Mouse (Mus musculus): ENCODE results near the gene Cxcl1.
A peak's percentile ranks its signal among the peaks of the same experiment; 100 is the strongest.

Cxcl1 gene

DNA sequence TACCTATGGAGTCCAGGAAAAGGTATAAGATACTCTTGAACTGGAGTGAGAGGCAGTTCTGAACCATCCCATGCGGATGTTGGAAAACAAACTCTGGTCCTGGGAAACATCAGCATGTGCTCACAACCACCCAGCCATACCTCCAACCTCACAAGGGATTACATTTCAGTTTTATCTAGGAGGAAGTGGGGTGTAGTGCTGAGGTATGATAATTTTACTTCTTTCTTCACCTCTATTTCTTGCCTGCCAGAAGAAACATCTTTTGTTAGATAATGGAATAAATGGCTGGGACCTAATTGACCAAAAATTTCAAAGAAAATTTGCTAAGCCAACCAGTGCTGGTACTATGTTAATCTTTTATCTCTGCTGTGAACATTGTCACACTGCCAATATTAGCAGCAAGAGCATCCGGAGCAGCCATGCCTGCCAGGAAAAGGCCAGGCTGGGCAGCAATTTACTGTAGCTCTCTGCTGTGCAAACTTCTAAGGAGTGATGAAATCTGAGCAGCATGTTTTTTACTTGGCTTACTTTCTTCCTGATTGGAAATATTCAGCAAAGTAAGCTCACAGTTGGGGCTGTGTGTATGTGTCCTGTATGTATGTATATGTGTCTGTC lies 6.3 kb upstream of the Cxcl1 start:
- DNase-seq (ENCODE audit: extremely low read depth, low read depth, low spot score), result no peak

DNA sequence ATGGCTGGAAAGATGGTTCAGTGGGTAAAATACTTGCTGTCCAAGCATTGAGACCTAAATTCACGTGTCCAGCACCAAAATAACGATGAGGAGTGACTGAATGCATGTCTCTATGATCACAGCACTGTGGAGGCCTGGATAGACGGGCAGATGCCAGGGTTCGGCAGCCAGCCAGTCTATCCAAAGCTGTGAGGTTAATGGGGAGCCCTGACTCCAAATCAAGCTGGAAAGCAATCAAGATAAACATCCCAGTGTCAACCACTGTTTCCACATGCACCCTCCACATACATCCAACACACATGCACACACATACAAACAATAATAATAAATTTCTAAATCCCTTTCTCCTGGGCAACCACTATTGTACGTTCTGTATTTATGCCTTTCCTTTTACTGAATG lies 2.4 kb upstream of the Cxcl1 start:
- no peak for DNase-seq (ENCODE audit: extremely low read depth, low read depth, low spot score)

DNA sequence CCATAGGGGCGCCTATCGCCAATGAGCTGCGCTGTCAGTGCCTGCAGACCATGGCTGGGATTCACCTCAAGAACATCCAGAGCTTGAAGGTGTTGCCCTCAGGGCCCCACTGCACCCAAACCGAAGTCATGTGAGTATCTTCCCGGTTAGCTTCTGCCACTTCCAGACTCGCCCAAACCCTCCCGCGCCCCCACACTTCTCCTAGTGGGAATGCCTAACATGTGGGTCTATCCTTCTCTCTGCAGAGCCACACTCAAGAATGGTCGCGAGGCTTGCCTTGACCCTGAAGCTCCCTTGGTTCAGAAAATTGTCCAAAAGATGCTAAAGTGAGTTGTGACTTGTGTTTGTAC lies 398 bp downstream of the Cxcl1 start:
- DNase-seq (ENCODE audit: extremely low read depth, low read depth, low spot score), result no peak

DNA sequence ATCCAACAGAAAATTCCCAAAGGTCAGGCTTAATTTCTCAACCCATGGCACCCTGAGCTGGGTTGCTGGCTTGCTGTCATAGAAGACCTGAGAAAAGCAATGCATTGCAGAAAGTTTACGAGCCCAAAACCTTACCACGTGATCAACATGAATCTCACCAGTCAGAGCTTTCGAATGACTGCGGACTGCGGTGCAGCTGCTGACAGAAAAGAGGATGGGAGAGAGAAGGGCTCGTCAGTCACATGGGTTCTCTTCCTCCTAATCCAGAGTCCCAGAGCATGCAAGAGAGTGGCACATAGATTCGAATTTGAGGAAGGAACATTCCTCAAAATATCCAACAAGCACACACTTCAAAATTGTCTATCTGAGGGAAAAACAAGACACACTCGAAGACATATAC lies 3.2 kb downstream of the Cxcl1 start:
- no peak for DNase-seq (ENCODE audit: extremely low read depth, low read depth, low spot score)

DNA sequence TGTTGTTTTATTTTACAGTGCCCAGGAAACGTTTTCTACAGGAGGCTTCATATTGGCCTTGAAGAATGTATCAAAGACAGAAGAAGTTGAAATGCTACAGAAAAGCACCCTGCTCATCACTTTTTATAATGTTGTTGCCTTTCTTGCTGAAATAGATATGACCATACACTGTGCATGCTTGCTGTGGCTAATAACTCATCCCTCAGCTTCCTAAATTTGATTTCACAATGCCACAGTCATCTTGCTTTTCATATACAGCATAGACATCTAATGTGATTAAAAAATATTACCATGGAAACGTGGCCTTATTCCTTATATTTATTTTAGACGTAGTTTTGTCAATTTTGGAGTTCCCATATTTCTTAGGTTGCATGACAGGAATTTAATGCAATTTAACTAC lies 6.4 kb downstream of the Cxcl1 start:
- no peak for DNase-seq (ENCODE audit: extremely low read depth, low read depth, low spot score)

DNA sequence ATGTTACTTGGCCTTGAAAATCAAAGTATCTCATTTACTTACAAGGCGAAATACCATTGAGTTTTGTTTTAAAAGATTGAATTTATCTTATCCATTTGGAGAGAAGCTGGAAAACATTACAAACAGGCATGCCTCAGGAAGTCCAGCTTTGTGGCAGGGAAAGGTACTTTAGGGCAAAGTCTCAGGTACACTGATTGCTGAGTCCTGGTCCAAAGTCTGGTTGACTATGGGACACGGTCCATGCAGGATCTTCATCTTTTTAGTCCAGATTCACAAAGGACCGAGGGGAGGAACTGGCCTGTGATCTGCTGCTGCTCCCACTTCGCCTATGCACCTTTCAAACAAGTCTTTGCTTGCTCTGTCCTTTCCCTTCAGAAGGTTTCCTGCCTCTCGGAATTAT lies 8.3 kb downstream of the Cxcl1 start:
- DNase-seq (ENCODE audit: extremely low read depth, low read depth, low spot score), result no peak

DNA sequence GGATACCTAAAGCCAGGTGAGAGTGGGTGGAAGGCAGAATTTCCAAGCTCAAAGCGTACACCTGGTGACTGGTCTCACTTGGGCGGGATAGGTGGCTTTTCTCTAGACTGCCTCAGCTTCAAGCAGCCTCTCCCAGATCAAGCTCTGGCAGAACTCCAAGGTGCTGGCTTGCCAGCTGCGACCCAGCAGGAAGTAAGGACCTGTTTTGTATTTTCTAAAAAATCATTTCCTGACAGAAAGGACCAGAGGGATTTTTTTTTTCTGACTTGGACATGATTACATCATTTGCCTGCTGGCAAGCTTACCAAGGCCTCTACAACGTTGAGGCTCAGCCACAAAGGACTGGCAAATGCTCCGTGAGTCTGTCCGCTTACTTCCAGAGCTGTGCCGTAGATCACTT lies 9.1 kb downstream of the Cxcl1 start:
- DNase-seq (ENCODE audit: extremely low read depth, low read depth, low spot score), result no peak

DNA sequence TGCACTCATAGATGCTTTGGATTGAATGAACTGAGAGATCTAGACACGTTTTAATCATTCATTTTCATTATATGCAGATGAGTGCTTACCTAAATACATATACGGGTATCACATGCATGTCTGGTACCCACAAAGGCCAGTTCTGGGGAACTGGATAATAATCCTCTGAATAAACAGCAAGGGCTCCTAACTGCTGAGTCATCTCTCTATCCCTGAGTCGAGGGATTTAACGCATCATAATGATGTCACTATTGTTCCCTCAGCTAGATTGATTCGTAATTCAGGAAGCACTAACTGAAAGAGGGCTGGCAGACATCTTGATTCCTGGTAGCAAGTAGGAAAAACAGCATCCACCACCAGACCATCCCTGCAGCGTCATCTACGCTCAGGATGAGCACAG lies 9.6 kb downstream of the Cxcl1 start:
- DNase-seq (ENCODE audit: extremely low read depth, low read depth, low spot score), result no peak

DNA sequence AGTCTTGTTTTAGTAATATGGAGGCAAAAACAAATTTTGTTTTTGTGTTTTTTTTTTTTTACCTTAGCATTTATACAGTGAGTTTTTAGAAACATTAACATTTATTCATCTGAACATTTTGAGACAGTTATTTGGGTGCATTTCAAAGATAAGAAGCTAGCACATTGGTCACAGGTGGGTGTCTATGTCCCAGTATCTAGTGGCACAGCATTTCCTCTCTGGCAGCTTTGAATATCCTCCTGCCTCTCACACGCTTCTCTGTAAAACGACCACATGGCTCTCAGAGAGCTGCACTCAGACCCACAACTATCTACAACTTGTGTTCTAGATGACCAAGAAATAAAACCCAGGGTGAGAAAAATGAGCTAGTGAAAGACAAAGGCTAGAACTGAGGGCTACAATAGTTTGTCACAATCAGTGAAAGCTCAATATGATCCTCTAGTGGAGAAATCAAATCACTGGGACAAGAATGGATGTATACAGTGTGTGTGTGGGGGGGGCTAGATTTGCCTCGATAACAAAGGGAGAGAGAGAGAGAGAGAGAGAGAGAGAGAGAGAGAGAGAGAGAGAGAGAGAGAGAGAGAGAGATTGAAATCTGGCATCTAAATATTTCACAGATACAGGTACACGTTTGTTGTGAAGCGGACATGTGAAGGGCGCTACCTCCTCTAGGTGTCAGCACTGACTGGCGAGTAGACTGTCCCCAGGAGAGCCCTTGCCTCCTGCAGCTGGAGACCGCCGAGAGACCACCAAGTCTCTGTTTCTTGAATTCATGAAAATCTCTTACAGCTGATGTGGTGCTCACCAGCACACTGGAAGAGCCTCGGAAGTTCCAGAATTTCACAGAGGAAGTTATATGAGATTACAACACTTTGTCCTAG lies 11.6 kb downstream of the Cxcl1 start:
- DNase-seq (ENCODE audit: extremely low read depth, low read depth, low spot score), result no peak

DNA sequence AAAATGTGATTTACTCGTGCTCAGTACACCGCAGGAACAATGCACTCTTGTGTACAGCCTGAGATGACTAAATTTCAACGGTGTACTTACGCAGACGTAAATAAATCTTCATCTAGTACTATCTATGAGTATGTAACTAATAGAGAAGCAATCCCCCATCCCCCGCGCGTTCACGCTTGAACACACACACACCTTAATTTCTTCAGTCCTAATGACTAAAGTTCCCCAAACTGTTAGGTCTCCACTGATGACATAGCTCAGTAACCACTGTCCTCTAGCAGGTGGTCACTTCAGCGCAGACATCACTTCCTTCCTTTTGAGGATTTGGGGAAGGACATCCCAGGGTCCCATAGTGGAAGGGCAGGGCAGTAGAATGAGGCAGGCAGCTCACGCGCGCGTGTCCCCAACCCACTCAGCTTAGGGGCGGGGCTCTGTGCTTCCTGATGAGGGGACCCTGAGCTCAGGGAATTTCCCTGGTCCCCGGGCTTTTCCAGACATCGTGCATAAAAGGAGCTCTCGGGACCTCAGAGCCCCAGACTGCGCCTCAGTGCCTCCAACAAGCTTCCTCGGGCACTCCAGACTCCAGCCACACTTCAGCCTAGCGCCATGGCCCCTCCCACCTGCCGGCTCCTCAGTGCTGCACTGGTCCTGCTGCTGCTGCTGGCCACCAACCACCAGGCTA lies 12.4 kb downstream of the Cxcl1 start, which contains the start of gene Cxcl2:
Gene Cxcl2 (plus strand): TSS at position 533 of the 682 bp plus-strand sequence.
- DNase-seq (ENCODE audit: extremely low read depth, low read depth, low spot score), result no peak

DNA sequence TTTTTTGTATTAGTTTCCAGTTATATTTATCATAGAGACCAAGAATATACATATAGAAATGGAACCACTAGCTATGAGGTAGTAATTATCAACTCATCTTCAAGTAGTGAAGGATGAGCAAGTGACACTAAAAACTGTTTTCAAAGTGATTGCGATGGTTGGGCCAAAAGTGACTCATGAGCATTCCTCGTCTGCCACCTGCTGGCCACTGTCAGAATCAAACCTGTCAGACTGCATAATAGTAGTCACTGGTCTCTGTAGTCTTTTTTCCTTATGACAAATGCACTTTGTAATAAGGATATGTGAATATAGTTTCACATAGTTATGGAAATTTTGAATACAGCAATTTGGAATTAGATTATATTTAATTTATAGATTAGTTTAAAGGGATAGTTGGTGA lies 17.9 kb downstream of the Cxcl1 start:
- no peak for DNase-seq (ENCODE audit: extremely low read depth, low read depth, low spot score)

DNA sequence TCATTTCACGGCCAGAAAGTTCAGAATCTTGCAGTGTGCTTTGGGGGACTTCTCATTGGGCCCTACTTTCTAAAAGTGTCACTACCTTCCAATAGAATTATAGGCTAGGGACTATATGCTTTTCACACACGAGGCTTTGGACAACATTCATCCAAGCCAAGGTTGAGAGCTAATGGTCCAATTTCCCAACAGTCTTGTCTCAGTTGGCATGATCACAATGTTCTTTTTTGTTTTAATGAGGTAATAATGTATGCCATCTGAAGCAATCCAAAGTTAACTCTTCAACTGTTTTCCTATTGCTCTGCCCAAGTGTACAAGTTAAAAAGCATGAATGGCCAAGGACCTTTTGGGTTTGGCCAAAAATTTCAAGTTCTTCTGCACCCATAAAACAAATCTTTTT lies 28.5 kb downstream of the Cxcl1 start:
- peak; percentile 68 for DNase-seq (ENCODE audit: extremely low read depth, low read depth, low spot score)

DNA sequence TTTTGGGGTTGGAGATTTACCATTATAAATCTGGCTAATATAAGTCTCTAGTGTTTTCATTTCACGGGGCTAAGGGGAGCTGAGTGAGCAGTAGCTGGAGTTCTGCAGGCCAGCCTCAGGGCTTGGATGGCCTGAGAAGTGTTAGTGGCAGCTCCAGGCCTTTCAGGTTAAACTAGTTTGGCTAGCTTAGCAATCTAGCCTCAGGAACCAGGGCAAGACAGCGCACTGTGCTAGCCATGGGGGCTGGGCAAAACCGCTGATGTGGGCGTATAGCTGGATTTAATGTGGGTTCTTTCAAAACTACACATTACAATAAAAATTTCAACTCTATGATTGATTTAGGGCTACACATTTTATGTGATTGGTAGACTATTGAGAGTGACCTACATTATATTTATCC lies 31.9 kb downstream of the Cxcl1 start:
- DNase-seq (ENCODE audit: extremely low read depth, low read depth, low spot score), result peak; percentile 88

DNA sequence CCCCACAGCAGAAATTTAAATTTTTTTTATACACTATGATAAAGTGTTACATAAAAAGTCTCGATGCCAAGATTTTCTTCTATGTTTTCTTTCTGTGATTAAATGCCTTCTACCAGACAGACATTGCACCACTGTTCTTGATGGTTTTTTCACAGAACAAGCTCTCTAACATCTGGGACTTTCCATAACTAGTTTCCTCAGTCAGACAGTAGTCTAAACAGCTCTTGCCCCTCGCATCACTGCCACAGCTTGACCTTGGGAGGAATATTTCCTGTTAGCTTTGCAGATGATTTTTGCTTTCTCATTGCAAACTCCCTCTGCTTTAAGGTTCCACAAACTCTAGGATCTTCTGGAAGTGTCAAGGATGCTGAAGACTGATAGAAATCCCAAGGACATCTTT lies 39.5 kb downstream of the Cxcl1 start:
- DNase-seq (ENCODE audit: extremely low read depth, low read depth, low spot score), result no peak

DNA sequence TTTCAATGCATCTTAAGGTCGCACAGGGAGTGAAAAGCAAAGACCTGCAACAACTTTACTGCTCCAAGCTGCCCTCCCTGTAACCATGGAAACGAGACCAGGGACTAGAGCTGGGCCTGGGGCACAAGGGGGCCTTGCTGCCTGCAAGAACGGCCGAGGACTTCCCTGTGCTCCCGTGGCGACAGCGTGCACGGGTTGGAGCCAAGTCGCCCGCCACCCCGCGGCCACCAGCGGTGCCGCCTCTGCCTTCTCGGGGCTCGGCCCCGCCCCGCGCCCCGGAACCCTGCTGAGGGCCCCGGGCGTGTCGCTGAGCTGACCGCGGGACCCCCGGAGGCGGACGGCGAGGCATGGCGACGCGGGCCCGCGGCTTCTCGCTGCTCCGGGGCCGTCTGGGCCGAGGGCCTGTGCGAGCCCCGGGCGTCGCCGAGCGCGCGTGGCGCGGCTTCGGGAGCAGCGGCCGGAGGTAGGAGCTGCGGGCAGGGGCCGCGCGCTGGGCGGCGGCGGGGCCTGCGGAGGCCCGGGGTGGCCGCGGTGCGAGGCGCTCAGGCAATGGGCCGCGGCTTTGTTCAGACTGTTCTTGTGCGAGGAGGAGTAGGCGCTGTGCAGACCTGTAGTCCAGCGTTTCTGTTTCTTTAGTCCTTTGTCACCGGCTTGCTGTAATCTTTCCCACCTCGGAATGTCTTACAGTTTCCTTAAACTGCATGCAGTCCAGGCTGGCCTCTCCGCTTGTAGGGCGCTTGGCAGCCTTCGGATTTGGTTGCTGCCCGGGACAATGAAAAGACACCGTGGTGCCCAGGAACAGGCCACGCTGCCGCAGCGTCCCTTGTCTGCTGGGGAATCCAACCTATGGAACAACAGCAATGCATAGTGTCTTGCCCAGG lies 40.2 kb downstream of the Cxcl1 start, which contains the start of gene Mthfd2l:
Gene Mthfd2l (plus strand): TSS at position 147 of the 881 bp plus-strand sequence.
- no peak for DNase-seq (ENCODE audit: extremely low read depth, low read depth, low spot score)

DNA sequence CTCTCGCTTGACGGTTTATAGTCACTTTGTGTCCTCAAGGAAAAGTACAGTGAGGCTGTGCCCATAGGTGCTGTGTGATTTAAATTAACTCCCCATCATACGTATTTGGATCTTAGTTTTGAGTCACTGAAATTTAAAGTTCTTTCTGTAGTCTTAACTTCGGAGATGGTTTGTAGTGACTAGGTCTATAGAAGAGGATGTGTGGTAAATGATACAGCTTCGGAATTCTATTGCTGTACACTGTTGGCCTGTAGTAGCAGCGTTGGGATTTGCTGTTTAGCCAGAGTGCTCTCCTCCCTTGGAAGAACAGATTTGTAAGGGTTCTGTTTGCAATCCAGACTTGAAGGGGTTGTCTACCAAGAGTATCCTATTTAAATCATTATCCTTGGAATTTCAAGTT lies 40.9 kb downstream of the Cxcl1 start:
- DNase-seq (ENCODE audit: extremely low read depth, low read depth, low spot score), result no peak

DNA sequence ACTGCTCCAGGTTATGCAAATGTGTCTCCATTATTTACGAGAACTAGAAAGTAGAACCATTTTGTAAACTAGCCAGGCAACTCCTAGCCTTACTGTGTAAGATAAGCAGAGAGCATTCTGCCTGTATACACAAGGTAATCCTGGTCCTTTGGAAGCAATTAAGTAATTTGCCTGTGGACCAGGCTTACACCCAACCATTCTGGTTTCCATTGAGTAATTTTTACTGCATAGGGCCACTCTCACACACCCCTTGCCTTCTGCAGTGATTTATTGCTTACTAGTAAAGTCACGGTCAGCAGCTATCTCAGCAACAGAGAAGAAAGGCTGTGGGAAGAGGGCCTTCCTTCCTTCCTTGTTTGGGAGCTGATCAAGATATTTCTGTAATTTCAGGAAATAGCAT lies 45.7 kb downstream of the Cxcl1 start:
- peak; percentile 76 for DNase-seq (ENCODE audit: extremely low read depth, low read depth, low spot score)

Measured in fat pad, adult 2 months (tissue).